Mouse (Mus musculus): ENCODE measurements at regions not wholly inside any gene's neighbourhood (a gene's known extent, or its start where the extent isn't known, plus 50 kb on each side); places are given as distances from the start of the nearest gene placed in this dataset.

GRCm38 (mm10) chr11:7371835-7372234, 158.1 kb upstream of the Igfbp3 start:
- no peak for DNase-seq (ENCODE audit: low spot score in 2 of 2)

DNA sequence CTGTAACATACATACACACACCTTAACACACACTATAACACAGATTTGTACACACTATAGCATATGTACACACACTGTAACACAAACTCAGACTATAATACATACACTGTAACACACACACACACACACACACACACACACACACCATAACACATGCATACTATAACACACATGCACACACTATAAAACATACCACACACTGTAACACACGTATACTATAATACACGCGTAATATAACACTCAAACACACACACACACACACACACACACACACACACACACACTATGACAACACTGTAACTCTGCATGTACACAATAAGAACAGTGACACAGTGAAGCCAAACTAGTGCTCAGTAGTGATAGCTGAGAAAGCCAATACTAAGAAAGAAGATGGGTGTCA, 147.7 kb upstream of the Igfbp3 start:
- no peak for DNase-seq (ENCODE audit: low spot score in 2 of 2)

DNA sequence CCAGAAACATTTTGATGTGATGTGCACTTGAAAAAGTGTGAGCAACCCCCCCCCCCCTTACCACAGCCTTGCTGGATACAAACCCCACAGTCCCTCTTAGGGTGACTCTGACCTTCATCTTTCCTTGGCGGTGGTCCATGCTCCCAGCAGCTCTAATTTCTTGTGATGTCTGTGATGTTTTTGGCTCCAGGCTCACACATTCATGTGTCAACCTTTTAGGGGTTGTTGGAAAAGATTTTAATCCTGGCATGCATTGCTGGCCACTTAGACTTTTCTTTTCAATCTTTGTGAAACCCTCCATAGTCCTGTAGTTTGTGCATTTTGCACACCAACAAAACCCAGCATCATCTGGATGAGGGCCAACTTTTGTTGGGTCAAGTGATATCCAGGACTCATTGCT, 134.9 kb upstream of the Igfbp3 start:
- no peak for DNase-seq (ENCODE audit: low spot score in 2 of 2)

DNA sequence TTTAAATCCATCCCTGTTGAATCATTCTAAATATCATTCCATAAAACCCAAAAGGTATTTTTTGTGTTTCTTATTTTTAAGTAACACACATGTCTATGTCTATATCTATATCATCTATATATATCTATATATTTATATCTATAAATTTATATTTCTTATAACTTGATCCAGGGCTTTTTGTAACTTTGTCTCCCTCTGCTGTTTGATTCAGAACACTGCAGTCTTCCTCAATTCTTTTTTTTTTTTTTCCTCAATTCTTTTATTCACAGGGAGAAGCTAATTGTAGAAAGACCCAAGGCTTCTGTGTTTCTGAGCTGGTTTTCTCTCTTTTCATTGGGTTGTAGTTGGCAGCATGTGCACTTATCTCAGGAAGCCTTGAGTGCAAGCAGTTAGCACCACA, 124.1 kb upstream of the Igfbp3 start:
- DNase-seq (ENCODE audit: low spot score in 2 of 2), result no peak

- DNase-seq (ENCODE audit: low spot score in 2 of 2), result no peak
Observed at GRCm38 (mm10) chr11:7317409-7317970, 103.8 kb upstream of the Igfbp3 start.

GRCm38 (mm10) chr11:7296252-7296651, 82.5 kb upstream of the Igfbp3 start:
- DNase-seq (ENCODE audit: low spot score in 2 of 2), result no peak

DNA sequence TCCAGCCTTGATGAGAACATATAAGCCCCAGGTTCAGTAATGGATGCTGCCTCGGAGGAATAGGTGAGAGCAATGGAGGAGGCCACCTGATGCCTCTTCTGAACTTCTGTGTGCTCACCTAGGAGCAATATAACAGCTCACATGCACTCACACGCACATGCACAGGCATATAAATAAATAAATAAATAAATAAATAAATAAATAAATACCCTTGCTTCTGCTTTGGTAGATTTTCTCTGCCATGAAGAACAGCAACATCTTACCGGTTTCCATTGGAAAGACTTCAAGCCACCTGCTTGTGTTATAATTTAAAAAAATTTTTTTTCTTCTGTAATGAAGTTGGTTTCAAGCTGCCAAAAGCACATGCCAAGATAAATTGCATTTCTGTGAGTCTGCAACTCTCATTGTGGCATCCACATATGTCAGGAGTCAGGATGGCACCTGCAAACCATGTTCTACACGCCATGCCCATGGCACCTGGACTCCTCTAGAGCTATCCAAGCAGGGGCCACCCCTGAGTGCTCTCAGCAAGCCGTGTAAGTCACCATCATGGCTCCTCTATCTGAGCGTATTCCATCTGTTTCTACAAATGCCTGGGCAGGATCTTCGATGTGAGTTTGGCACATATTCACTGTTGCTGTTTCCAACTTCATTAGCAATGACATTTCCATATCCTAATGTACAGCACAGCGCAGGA, 75.7 kb upstream of the Igfbp3 start:
- no peak for DNase-seq (ENCODE audit: low spot score in 2 of 2)

DNA sequence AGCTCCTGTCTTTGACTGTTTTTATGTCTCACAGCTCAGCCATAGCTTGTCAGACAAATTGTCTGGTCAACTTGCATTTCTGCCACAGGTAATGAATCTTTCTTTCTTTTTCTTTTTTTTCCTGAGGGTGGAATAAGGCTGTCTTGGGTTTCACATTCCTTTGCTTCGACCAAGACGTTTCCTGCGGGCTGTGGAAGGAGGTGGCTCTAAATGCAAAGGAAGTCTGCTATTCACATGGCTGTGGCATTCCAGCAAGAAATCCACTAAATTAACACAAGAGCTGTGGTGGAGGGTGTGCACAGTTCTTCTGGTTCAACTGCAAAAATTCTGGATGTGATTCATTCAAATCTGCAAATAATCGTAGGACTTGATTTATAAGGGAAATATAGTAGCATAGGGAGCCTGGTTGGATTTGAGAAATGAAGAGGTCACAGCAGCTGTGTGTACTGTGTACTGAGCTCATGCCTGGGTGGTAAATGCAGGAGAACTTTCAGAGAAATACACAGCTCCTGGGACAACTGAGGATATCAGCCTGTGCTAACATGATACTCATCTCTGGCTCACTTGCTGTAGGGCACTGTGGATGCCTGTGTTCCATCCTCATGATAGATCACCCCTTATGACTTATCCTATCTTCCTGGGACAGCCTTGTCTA, 71.2 kb upstream of the Igfbp3 start:
- no peak for DNase-seq (ENCODE audit: low spot score in 2 of 2)

GRCm38 (mm10) chr11:7282981-7283380, 69.3 kb upstream of the Igfbp3 start:
- no peak for DNase-seq (ENCODE audit: low spot score in 2 of 2)

GRCm38 (mm10) chr11:7282188-7282587, 68.5 kb upstream of the Igfbp3 start:
- DNase-seq (ENCODE audit: low spot score in 2 of 2), result no peak

DNA sequence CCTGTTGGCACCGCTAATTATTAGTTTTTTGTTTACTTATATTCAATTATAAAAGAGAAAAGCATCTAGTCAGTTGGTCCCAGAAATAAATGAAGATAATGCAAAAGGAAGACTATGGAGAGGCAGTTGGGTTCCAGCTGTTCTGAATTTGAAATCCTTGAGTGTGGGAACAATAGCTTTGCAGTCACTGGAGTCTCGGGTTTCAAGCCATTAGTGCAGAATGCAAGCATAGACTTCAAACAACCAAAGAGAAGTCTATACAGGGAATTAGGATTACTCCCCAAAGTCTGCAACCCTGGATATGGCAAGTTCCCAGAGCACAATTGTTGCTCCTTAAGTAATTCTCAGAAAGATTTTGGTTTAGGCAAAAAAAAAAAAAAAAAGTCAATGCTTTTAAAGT, 67.9 kb upstream of the Igfbp3 start:
- no peak for DNase-seq (ENCODE audit: low spot score in 2 of 2)

GRCm38 (mm10) chr11:7279891-7280290, 66.2 kb upstream of the Igfbp3 start:
- DNase-seq (ENCODE audit: low spot score in 2 of 2), result no peak

DNA sequence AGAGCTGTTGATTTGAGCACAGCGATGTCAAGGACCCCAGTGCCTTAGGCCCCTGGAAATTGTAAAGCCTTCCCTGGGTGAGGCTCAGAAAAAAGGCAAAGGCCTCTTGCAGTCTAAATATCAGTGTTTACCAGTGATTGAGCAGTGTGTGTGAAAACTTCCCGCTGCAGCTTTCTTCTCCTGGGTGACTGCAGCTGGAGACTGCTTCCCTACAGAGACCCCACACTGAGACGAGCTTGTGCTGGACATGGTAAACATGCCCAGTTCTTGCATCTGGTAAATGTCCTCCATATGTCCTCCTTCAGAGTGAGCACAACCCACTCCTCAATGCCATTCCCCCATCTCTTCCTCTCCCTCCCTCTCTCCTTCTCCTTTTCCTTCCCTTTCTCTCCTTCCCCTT, 58.8 kb upstream of the Igfbp3 start:
- no peak for DNase-seq (ENCODE audit: low spot score in 2 of 2)

GRCm38 (mm10) chr11:7270916-7271315, 57.2 kb upstream of the Igfbp3 start:
- DNase-seq (ENCODE audit: low spot score in 2 of 2), result no peak

- no peak for DNase-seq (ENCODE audit: low spot score in 2 of 2)
Observed at GRCm38 (mm10) chr11:7263971-7264370, 50.2 kb upstream of the Igfbp3 start.

All from adrenal gland, adult 18-20 months (tissue).